Mouse (Mus musculus) MEL (cell line): ENCODE measurements around the gene Fcrl1. TPM values are rescaled to one million over a fixed set of nuclear protein-coding genes. Genes with fewer than 3 reads are reported as not detected.

Experiments used
- DNase-seq: peaks from one replicate; pipeline ENCODE4 v3.0.0; 2011; ENCODE audit warnings: low read depth, low spot score
- H3K27ac ChIP-seq: 2 replicates; pipeline ENCODE4 v1.5.1; 2012; ENCODE audit warnings: low read depth, mild to moderate bottlenecking, control low read depth, low read length, moderate library complexity; ENCODE audit not compliant: control insufficient read depth
- H3K27me3 ChIP-seq, 2 experiments: fragments of 150-350 bp in 1 of 2; sonication (generic) in 1 of 2; 2 replicates each; pipeline ENCODE4 v1.6.1; 2012; ENCODE audit warnings: low read length in 2 of 2, mild to moderate bottlenecking in 2 of 2, improper control_type of control experiment in 1 of 2, moderate library complexity in 1 of 2; ENCODE audit not compliant: insufficient read depth in 2 of 2, control insufficient read depth in 1 of 2
- H3K36me3 ChIP-seq, 2 experiments: 2 replicates each; pipeline ENCODE4 v1.6.1; 2012 to 2014; ENCODE audit warnings: low read length in 2 of 2, improper control_type of control experiment in 1 of 2, inconsistent platforms in 1 of 2, mild to moderate bottlenecking in 1 of 2; ENCODE audit not compliant: insufficient read depth in 2 of 2, control insufficient read depth in 1 of 2
- H3K4me1 ChIP-seq, 2 experiments: fragments of 150-350 bp in 1 of 2; sonication (generic) in 1 of 2; 2 replicates each; pipeline ENCODE4 v1.6.1; 2012; ENCODE audit warnings: low read length in 2 of 2, improper control_type of control experiment in 1 of 2, mild to moderate bottlenecking in 1 of 2; ENCODE audit not compliant: insufficient read depth in 2 of 2, control insufficient read depth in 1 of 2
- H3K4me3 ChIP-seq, 2 experiments: fragments of 150-350 bp in 1 of 2; sonication (generic) in 1 of 2; 2 replicates each; pipeline ENCODE4 v1.5.1; 2012; ENCODE audit warnings: low read depth in 2 of 2, low read length in 2 of 2, mild to moderate bottlenecking in 2 of 2, moderate library complexity in 2 of 2, control low read depth in 1 of 2, improper control_type of control experiment in 1 of 2; ENCODE audit not compliant: control insufficient read depth in 1 of 2, insufficient read depth in 1 of 2
- H3K79me2 ChIP-seq: 2 replicates; pipeline ENCODE4 v1.6.1; 2012; ENCODE audit warnings: mild to moderate bottlenecking, low read length, moderate library complexity; ENCODE audit not compliant: control insufficient read depth, poor library complexity, insufficient read depth
- H3K9ac ChIP-seq: 2 replicates; pipeline ENCODE4 v1.6.1; 2012; ENCODE audit warnings: low read depth, mild to moderate bottlenecking, control low read depth, low read length, moderate library complexity; ENCODE audit not compliant: control insufficient read depth, poor library complexity, severe bottlenecking
- H3K9me3 ChIP-seq: fragments of 150-350 bp; sonication (generic); replicated peaks from 2 replicates; pipeline ENCODE4 v1.6.1; 2012; ENCODE audit warnings: mild to moderate bottlenecking, low read length, improper control_type of control experiment, moderate library complexity; ENCODE audit not compliant: insufficient read depth
- BHLHE40 ChIP-seq: IDR thresholded peaks from 2 replicates; pipeline ENCODE4 v1.6.1; 2012; ENCODE audit warnings: low read depth, mild to moderate bottlenecking, inconsistent platforms, low read length, improper control_type of control experiment, borderline replicate concordance
- CHD2 ChIP-seq: IDR thresholded peaks from 2 replicates; pipeline ENCODE4 v1.6.1; 2011; ENCODE audit warnings: low read length, improper control_type of control experiment
- CTCF ChIP-seq, 3 experiments: IDR thresholded peaks in 2 of 3; conservative IDR thresholded peaks in 1 of 3; 2 replicates each; pipeline ENCODE4 v1.5.1; 2011 to 2012; ENCODE audit warnings: low read length in 3 of 3, low read depth in 2 of 3, mild to moderate bottlenecking in 2 of 3, improper control_type of control experiment in 1 of 3, inconsistent platforms in 1 of 3, mixed read lengths in 1 of 3, moderate library complexity in 1 of 3; ENCODE audit not compliant: control insufficient read depth in 1 of 3, insufficient read depth in 1 of 3, poor library complexity in 1 of 3, severe bottlenecking in 1 of 3
- ETS1 ChIP-seq: IDR thresholded peaks from 2 replicates; pipeline ENCODE4 v1.6.1; 2012; ENCODE audit warnings: low read depth, mild to moderate bottlenecking, inconsistent platforms, low read length, improper control_type of control experiment, moderate library complexity
- HCFC1 ChIP-seq: IDR thresholded peaks from 2 replicates; pipeline ENCODE4 v1.6.1; 2012; ENCODE audit warnings: low read depth, mild to moderate bottlenecking, inconsistent platforms, low read length, improper control_type of control experiment, moderate library complexity
- KAT2A ChIP-seq: conservative IDR thresholded peaks from 2 replicates; pipeline ENCODE4 v1.6.1; 2012; ENCODE audit warnings: low read depth, low read length, improper control_type of control experiment, inconsistent platforms
- MAFK ChIP-seq: IDR thresholded peaks from 2 replicates; pipeline ENCODE4 v1.6.1; 2011; ENCODE audit warnings: low read depth, mild to moderate bottlenecking, low read length, improper control_type of control experiment, borderline replicate concordance
- MAZ ChIP-seq: IDR thresholded peaks from 2 replicates; pipeline ENCODE4 v1.6.1; 2012; ENCODE audit warnings: low read depth, mild to moderate bottlenecking, inconsistent platforms, low read length, improper control_type of control experiment
- MEF2A ChIP-seq: IDR thresholded peaks from 2 replicates; pipeline ENCODE4 v1.6.1; 2014; ENCODE audit warnings: low read depth, mild to moderate bottlenecking, inconsistent platforms, low read length, improper control_type of control experiment; ENCODE audit not compliant: poor library complexity, insufficient replicate concordance, severe bottlenecking; ENCODE audit errors: extremely low read depth
- MYB ChIP-seq: IDR thresholded peaks from 2 replicates; pipeline ENCODE4 v1.6.1; 2011; ENCODE audit warnings: mild to moderate bottlenecking, low read depth, low read length, improper control_type of control experiment
- NRF1 ChIP-seq: IDR thresholded peaks from 2 replicates; pipeline ENCODE4 v1.6.1; 2014; ENCODE audit warnings: low read depth, mild to moderate bottlenecking, inconsistent platforms, low read length, improper control_type of control experiment, moderate library complexity; ENCODE audit not compliant: poor library complexity, insufficient read depth, severe bottlenecking
- POLR2AphosphoS5 ChIP-seq: IDR thresholded peaks from 2 replicates; pipeline ENCODE4 v1.6.1; 2012; ENCODE audit warnings: low read depth, borderline replicate concordance, mild to moderate bottlenecking, inconsistent platforms, low read length, moderate library complexity, mixed read lengths
- RCOR1 ChIP-seq: IDR thresholded peaks from 2 replicates; pipeline ENCODE4 v1.6.1; 2012; ENCODE audit warnings: low read depth, mild to moderate bottlenecking, inconsistent platforms, low read length, improper control_type of control experiment
- SIN3A ChIP-seq: IDR thresholded peaks from 2 replicates; pipeline ENCODE4 v1.6.1; 2012; ENCODE audit warnings: low read length, improper control_type of control experiment, inconsistent platforms
- TAL1 ChIP-seq: IDR thresholded peaks from 2 replicates; pipeline ENCODE4 v1.6.1; 2012; ENCODE audit warnings: mild to moderate bottlenecking, inconsistent platforms, low read length, moderate library complexity, mixed read lengths
- TBP ChIP-seq: IDR thresholded peaks from 2 replicates; pipeline ENCODE4 v1.8.0; 2011; ENCODE audit warnings: low read depth, low read length, improper control_type of control experiment
- TCF12 ChIP-seq: IDR thresholded peaks from 2 replicates; pipeline ENCODE4 v1.6.1; 2014; ENCODE audit warnings: low read depth, mild to moderate bottlenecking, inconsistent platforms, low read length, improper control_type of control experiment, moderate library complexity
- USF2 ChIP-seq, 2 experiments: IDR thresholded peaks; 2 replicates each; pipeline ENCODE4 v1.6.1; 2011 to 2012; ENCODE audit warnings: improper control_type of control experiment in 2 of 2, low read length in 2 of 2, borderline replicate concordance in 1 of 2, inconsistent platforms in 1 of 2, low read depth in 1 of 2, mild to moderate bottlenecking in 1 of 2; ENCODE audit not compliant: insufficient read depth in 1 of 2
- ZC3H11A ChIP-seq: IDR thresholded peaks from 2 replicates; pipeline ENCODE4 v1.6.1; 2012; ENCODE audit warnings: low read depth, mild to moderate bottlenecking, inconsistent platforms, low read length, improper control_type of control experiment
- ZMIZ1 ChIP-seq: IDR thresholded peaks from 2 replicates; pipeline ENCODE4 v1.6.1; 2012; ENCODE audit warnings: low read depth, mild to moderate bottlenecking, inconsistent platforms, low read length, improper control_type of control experiment, moderate library complexity
- polyA plus RNA-seq, 2 experiments: library from polyadenylated mRNA; stranded (reverse) in 1 of 2; unstranded in 1 of 2; fragments of >175 nt in 1 of 2; fragments of >200 nt in 1 of 2; gene quantifications; 2 replicates each; pipeline versions ENCODE4 v1.2.1 to v1.2.4; 2012; ENCODE audit warnings: low replicate concordance in 2 of 2, low read depth in 1 of 2; ENCODE audit not compliant: insufficient read length in 2 of 2, insufficient read depth in 1 of 2, missing spikeins in 1 of 2
- total RNA-seq: library from RNA; depleted of rRNA; stranded (reverse); fragments of 300-350 nt; gene quantifications from 2 replicates; pipeline ENCODE4 v1.2.3, GENCODE M21; 2012

Fcrl1 gene
- total and polyA plus RNA-seq, 3 experiments = 0.07 TPM; not detected in 2

GRCm38 (mm10) chr3:87381806-87382712, 5.9 kb downstream of the Fcrl1 start:
- no peaks in the 10 kb centered on the region for H3K36me3 ChIP-seq
- no peaks in the 10 kb centered on the region for H3K4me1 ChIP-seq
- no peak overlapping the region for H3K27ac ChIP-seq
- TF ChIP-seq ZMIZ1 = no peak
- TF ChIP-seq TAL1 = no peak
- TF ChIP-seq ETS1 = no peak
- TF ChIP-seq MEF2A = no peak
- TF ChIP-seq TCF12 = no peak
- no peak for TF ChIP-seq BHLHE40
- TF ChIP-seq ZC3H11A = no peak
- no peak for TF ChIP-seq POLR2AphosphoS5
- TF ChIP-seq CHD2 = no peak
- TF ChIP-seq HCFC1 = no peak
- TF ChIP-seq RCOR1 = no peak
- TF ChIP-seq SIN3A = no peak
- no peak for TF ChIP-seq USF2 (IDR thresholded peaks at IDR 0.05; ENCODE audit: borderline replicate concordance in 1 of 2, insufficient read depth in 1 of 2, low read depth in 1 of 2, low read length in 2 of 2)
- TF ChIP-seq NRF1 = no peak
- no peak for TF ChIP-seq TBP
- TF ChIP-seq MAZ = no peak
- TF ChIP-seq MYB = no peak
- TF ChIP-seq MAFK = no peak
- no peak for TF ChIP-seq KAT2A
- TF ChIP-seq CTCF (IDR thresholded peaks at IDR 0.05 in 2 of 3, conservative IDR thresholded peaks at IDR 0.05 in 1 of 3; ENCODE audit: control insufficient read depth in 1 of 3, insufficient read depth in 1 of 3, low read depth in 2 of 3, low read length in 3 of 3, poor library complexity in 1 of 3, severe bottlenecking in 1 of 3) = no peak
- DNase-seq = no peak
- peaks cover 0 to under 1% of the 10 kb centered on the region in 2 experiments; a peak in 1 of 4 replicates for H3K27me3 ChIP-seq
- H3K79me2 ChIP-seq = no peaks in the 10 kb centered on the region
- H3K4me3 ChIP-seq = no peak overlapping the region
- H3K9me3 ChIP-seq = no peaks in the 10 kb centered on the region
- H3K9ac ChIP-seq = no peak overlapping the region
